ENCODE assay signal across 9 mouse cellular contexts in the genomic region with DNA sequence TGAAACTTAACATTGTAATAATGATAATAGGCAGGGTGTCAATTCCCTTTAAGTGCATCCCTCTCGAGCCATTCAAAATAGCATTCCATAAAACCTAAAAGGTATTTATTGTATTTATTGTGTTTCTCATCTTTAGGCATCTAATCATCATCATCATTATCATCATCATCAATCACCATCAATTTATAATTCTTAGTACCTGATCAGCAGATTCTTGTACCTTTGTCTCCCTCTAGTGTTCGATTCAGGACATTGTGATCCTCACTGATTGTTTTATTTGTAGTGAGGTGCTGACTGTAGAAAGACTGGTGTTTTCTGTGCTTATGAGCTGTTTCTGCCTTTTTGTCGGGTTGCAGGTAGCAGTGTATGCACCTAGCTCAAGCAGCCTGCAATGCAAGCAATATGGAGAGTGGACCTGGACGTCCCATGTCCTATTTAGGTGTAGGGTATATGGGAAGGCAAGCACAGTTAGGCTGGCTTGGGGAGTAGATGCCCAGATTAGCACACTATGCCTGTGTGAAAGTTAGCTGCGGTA.
DNase-seq lines count a peak whose midpoint lies in the region; ATAC-seq and TF ChIP-seq lines count a peak whose summit lies in the region.
"Had no signal": no experiment of that assay in that cellular context is flagged by ENCODE, and none has a peak within 500 bp of the region (broad histone marks: within the 10 kb centered on the region; RNA-seq: fewer than 3 reads in every experiment).

No protein-coding gene starts in this region.

- H3K9ac ChIP-seq in kidney, embryonic 14.5 days (ENCODE audit: low read depth, low read length): no peak overlapping the region
- H3K9ac ChIP-seq in midbrain, embryonic 13.5 days (replicated peaks): no peak overlapping the region

- H3K27ac ChIP-seq in kidney, adult 2 months (ENCODE audit: insufficient read depth, low read depth, low read length): no peak overlapping the region
- no peak overlapping the region for H3K27ac ChIP-seq in kidney, embryonic 14.5 days (ENCODE audit: low read depth, low read length)
- no peak overlapping the region for H3K27ac ChIP-seq in midbrain, embryonic 13.5 days

- DNase-seq in kidney, adult 2 months: peak; percentile 23
- DNase-seq in NIH3T3 (ENCODE audit: low read depth): peak; percentile 42
- DNase-seq in forelimb bud, embryonic 11.5 days (ENCODE audit: low read depth, low spot score): peak; percentile 10
- no peak for DNase-seq in c-Kit-positive CD71-positive TER-119-positive erythroid progenitor cells, embryonic 14.5 days (ENCODE audit: low spot score)
- no peak for DNase-seq in gastrocnemius, postnatal 10 days
- DNase-seq in cerebellum, adult 11 months: no peak

- H3K4me3 ChIP-seq in kidney, adult 2 months (ENCODE audit: insufficient read depth, low read depth, low read length): no peak overlapping the region
- H3K4me3 ChIP-seq in kidney, embryonic 14.5 days (ENCODE audit: low read length): no peak overlapping the region
- no peak overlapping the region for H3K4me3 ChIP-seq in midbrain, embryonic 13.5 days (replicated peaks)
- H3K4me3 ChIP-seq: megakaryocyte, embryonic 14.5 days had no signal

- no peak overlapping the region for H3K4me2 ChIP-seq in kidney, embryonic 14.5 days (replicated peaks; ENCODE audit: low read depth, low read length)
- H3K4me2 ChIP-seq in midbrain, embryonic 13.5 days (replicated peaks): no peak overlapping the region

- H3K27me3 ChIP-seq in kidney, adult 2 months (replicated peaks; ENCODE audit: control insufficient read depth, insufficient read depth, low read length): no peaks in the 10 kb centered on the region
- H3K27me3 ChIP-seq in kidney, embryonic 14.5 days (ENCODE audit: control insufficient read depth, insufficient read depth, low read length): no peaks in the 10 kb centered on the region
- H3K27me3 ChIP-seq in midbrain, embryonic 13.5 days: no peaks in the 10 kb centered on the region
- H3K27me3 ChIP-seq: megakaryocyte, embryonic 14.5 days had no signal

- no peaks in the 10 kb centered on the region for H3K4me1 ChIP-seq in kidney, adult 2 months (ENCODE audit: control insufficient read depth, insufficient read depth, low read length)
- no peaks in the 10 kb centered on the region for H3K4me1 ChIP-seq in kidney, embryonic 14.5 days (ENCODE audit: control insufficient read depth, insufficient read depth, low read length)
- no peaks in the 10 kb centered on the region for H3K4me1 ChIP-seq in midbrain, embryonic 13.5 days (replicated peaks)
- H3K4me1 ChIP-seq: megakaryocyte, embryonic 14.5 days had no signal

- no peaks in the 10 kb centered on the region for H3K36me3 ChIP-seq in kidney, adult 2 months (ENCODE audit: control insufficient read depth, insufficient read depth, low read length)
- no peaks in the 10 kb centered on the region for H3K36me3 ChIP-seq in kidney, embryonic 14.5 days (ENCODE audit: control insufficient read depth, insufficient read depth, low read length)
- no peaks in the 10 kb centered on the region for H3K36me3 ChIP-seq in midbrain, embryonic 13.5 days

- no peak for ATAC-seq in kidney, embryonic 14.5 days (ENCODE audit: low FRiP score, low TSS enrichment)
- peak; percentile 77 for ATAC-seq in midbrain, embryonic 13.5 days

- TF ChIP-seq CTCF in kidney, adult 2 months (conservative IDR thresholded peaks at IDR 0.05; ENCODE audit: insufficient read depth, insufficient read length, low read depth, low read length): no peak

- H3K9me3 ChIP-seq in kidney, embryonic 14.5 days (ENCODE audit: control insufficient read depth, low read length): no peaks in the 10 kb centered on the region
- H3K9me3 ChIP-seq in midbrain, embryonic 13.5 days: no peaks in the 10 kb centered on the region
- H3K9me3 ChIP-seq: megakaryocyte, embryonic 14.5 days had no signal

- WGBS in kidney, adult 2 months: 14% methylated on average over 5 of the region's 5 CpGs
- WGBS in kidney, embryonic 14.5 days: 22% methylated on average over 5 of the region's 5 CpGs
- WGBS in midbrain, embryonic 13.5 days: 32% methylated on average over 5 of the region's 5 CpGs

- no peak for TF ChIP-seq POLR2A in kidney, adult 2 months (IDR thresholded peaks at IDR 0.05; ENCODE audit: low read depth, low read length)

Comparison
In these comparisons a context has a peak if more than half of its experiments do, and no peak if none do; other contexts are left out.
1. DNase-seq: peak in kidney, adult 2 months (single experiment), NIH3T3 (single experiment) and forelimb bud, embryonic 11.5 days (single experiment); none in c-Kit-positive CD71-positive TER-119-positive erythroid progenitor cells, embryonic 14.5 days (single experiment), gastrocnemius, postnatal 10 days (single experiment) and cerebellum, adult 11 months (single experiment).